23 mouse cellular contexts compared by ENCODE assay signal in genomic region chr1:161887679-161888260, GRCm38 (mm10). TPM values are rescaled to one million over a fixed set of nuclear protein-coding genes. Genes with fewer than 3 reads are reported as not detected.
DNase-seq lines count a peak whose midpoint lies in the region; ATAC-seq and TF ChIP-seq lines count a peak whose summit lies in the region.
"Had no signal": no experiment of that assay in that cellular context is flagged by ENCODE, and none has a peak within 500 bp of the region (broad histone marks: within the 10 kb centered on the region; RNA-seq: fewer than 3 reads in every experiment).

No protein-coding gene starts in this region.

- no peaks in the 10 kb centered on the region for H3K36me3 ChIP-seq in G1E (replicated peaks)
- H3K36me3 ChIP-seq: embryonic facial prominence, embryonic 13.5 days; forebrain, embryonic 10.5 days; heart, embryonic 15.5 days; hindbrain, embryonic 10.5 days; intestine, embryonic 15.5 days had no signal

- H3K9me3 ChIP-seq in G1E (replicated peaks), result no peaks in the 10 kb centered on the region
- H3K9me3 ChIP-seq: embryonic facial prominence, embryonic 13.5 days; forebrain, embryonic 10.5 days; heart, embryonic 15.5 days; hindbrain, embryonic 10.5 days; intestine, embryonic 15.5 days had no signal

- no peaks in the 10 kb centered on the region for H3K27me3 ChIP-seq in G1E (ENCODE audit: insufficient read depth, low read length)
- H3K27me3 ChIP-seq: embryonic facial prominence, embryonic 13.5 days; heart, embryonic 15.5 days; intestine, embryonic 15.5 days had no signal

- peak; percentile 76 for ATAC-seq in G1E (ENCODE audit: extremely low read depth, insufficient number of reproducible peaks, low FRiP score, poor library complexity, severe bottlenecking)
- ATAC-seq in erythroid progenitor cell, adult 5-6 weeks (replicated peaks; ENCODE audit: low FRiP score, poor library complexity, severe bottlenecking), result peak; percentile 58
- ATAC-seq in megakaryocyte-erythroid progenitor cell, adult 5-6 weeks (replicated peaks; ENCODE audit: low FRiP score, low TSS enrichment, poor library complexity, severe bottlenecking), result peak; percentile 76
- ATAC-seq: CD4-positive, CD25-positive, alpha-beta regulatory T cell, adult 4 months; forebrain, embryonic 14.5 days; intestine, embryonic 15.5 days had no signal

- no peak overlapping the region; the same call in 1 of the 2 replicates for H3K4me3 ChIP-seq in G1E (ENCODE audit: low read depth, low read length)
- H3K4me3 ChIP-seq: embryonic facial prominence, embryonic 13.5 days; forebrain, embryonic 10.5 days; heart, embryonic 15.5 days; hindbrain, embryonic 10.5 days; intestine, embryonic 15.5 days had no signal

- DNase-seq in G1E (ENCODE audit: low spot score), result peak; percentile 7
- DNase-seq in Muller cell, postnatal 12 days (ENCODE audit: inconsistent ontology term), result peak; percentile 26
- no peak for DNase-seq in cerebellum, postnatal 36 days
- no peak for DNase-seq in heart, adult 9 months (ENCODE audit: low spot score in 2 of 2)
- no peak for DNase-seq in retina, postnatal 1 day
- DNase-seq: adrenal gland, adult 8-10 months; adrenal gland, postnatal 36 days; B cell, adult 2 months; cerebellum, adult 11 months; cerebellum, adult 8-10 months; cerebellum, postnatal 14 days; gastrocnemius, postnatal 36 days; heart, adult 18-20 months; heart, postnatal 14 days had no signal

- no peak for TF ChIP-seq CTCF in G1E (IDR thresholded peaks at IDR 0.05; ENCODE audit: low read depth, low read length)

- peaks cover 48% of the 10 kb centered on the region for H3K4me1 ChIP-seq in G1E (ENCODE audit: insufficient read depth, low read depth, low read length)
- H3K4me1 ChIP-seq: embryonic facial prominence, embryonic 13.5 days; forebrain, embryonic 10.5 days; heart, embryonic 15.5 days; hindbrain, embryonic 10.5 days; intestine, embryonic 15.5 days had no signal

RNA-seq across cellular contexts. Expression of gene Suco, which starts 11.3 kb away (rescaled TPM):
- 74.9 and 90.6 TPM in 2 replicates for total RNA-seq in G1E (2014; fragmentation: Nextera tagmentation)
- 44.7 and 58.9 TPM in 2 replicates for total RNA-seq in G1E (2017)
- polyA plus RNA-seq in G1E (2012), result 1.7 and 2.0 TPM in 2 replicates
- 142 and 160 TPM in 2 replicates for total RNA-seq in erythroid progenitor cell, adult 5-6 weeks (2015; ENCODE audit: low replicate concordance)
- 248 and 268 TPM in 2 replicates for total RNA-seq in erythroid progenitor cell, adult 5-6 weeks (2017; ENCODE audit: low replicate concordance)
- 18.0 and 26.5 TPM in 2 replicates for total RNA-seq in megakaryocyte-erythroid progenitor cell, adult 5-6 weeks (2014; fragmentation: Nextera tagmentation)
- 46.6 and 125 TPM in 2 replicates for total RNA-seq in megakaryocyte-erythroid progenitor cell, adult 5-6 weeks (2017)

Comparison
In these comparisons a context has a peak if more than half of its experiments do, and no peak if none do; other contexts are left out.
1. DNase-seq: peak in G1E (single experiment) and Muller cell, postnatal 12 days (single experiment); none in cerebellum, postnatal 36 days (0 of 2), heart, adult 9 months (0 of 2) and retina, postnatal 1 day (single experiment).
2. Peak in every context shown above with its lines, with median percentiles within 50 percentile points of each other: ATAC-seq.